Mouse (Mus musculus) thymus, postnatal 0 days (tissue): ENCODE measurements around the gene Gm14569. TPM values are rescaled to one million over a fixed set of nuclear protein-coding genes. Genes with fewer than 3 reads are reported as not detected.

ENCODE experiments used
- microRNA-seq: library from miRNA; unstranded; fragments of <30 nt; microRNA quantifications from one replicate; pipeline ENCODE4, GENCODE M21; 2016; ENCODE audit warnings: borderline number of aligned reads
- polyA plus RNA-seq: library from polyadenylated mRNA; unstranded; fragments of >200 nt; fragmentation: Nextera tagmentation; extraction: Ambion mirVana; gene quantifications from 2 replicates; pipeline ENCODE4 v1.2.1, GENCODE M21; 2015

Gm14569 gene
- polyA plus RNA-seq, 1 experiment from 2014 or later = not detected

Small RNA genes within 50 kb of the gene (microRNA-seq; reads per million reads assigned to microRNA genes)
- not detected for gene Gm44485

Other genes starting within 250 kb of the Gm14569 start
- gene Lonrf3, start 163.5 kb downstream of the Gm14569 start, polyA plus RNA-seq = 0.04 and 0.20 TPM in 2 replicates
- gene Gm6268, start 90.5 kb downstream of the Gm14569 start, polyA plus RNA-seq = not detected in 2 replicates
- gene Pgrmc1, start 106.4 kb upstream of the Gm14569 start, polyA plus RNA-seq = 147 TPM in 2 replicates
- gene Akap17b, start 153.6 kb upstream of the Gm14569 start, polyA plus RNA-seq = 1.5 and 1.7 TPM in 2 replicates